Mouse (Mus musculus) kidney, postnatal 36 days (tissue): ENCODE measurements at regions not wholly inside any gene's neighbourhood (a gene's known extent, or its start where the extent isn't known, plus 50 kb on each side); places are given as distances from the start of the nearest gene placed in this dataset.
A peak's percentile ranks its signal among the peaks of the same experiment; 100 is the strongest.

Experiments
- DNase-seq, 2 experiments: peaks; one replicate each; pipeline ENCODE4 v3.0.0; 2021 to 2022; ENCODE audit warnings: mixed read lengths in 2 of 2

- no peak for DNase-seq
Measured at GRCm38 (mm10) chr13:31249525-31249924, 275.5 kb downstream of the Gm5447 start.

DNA sequence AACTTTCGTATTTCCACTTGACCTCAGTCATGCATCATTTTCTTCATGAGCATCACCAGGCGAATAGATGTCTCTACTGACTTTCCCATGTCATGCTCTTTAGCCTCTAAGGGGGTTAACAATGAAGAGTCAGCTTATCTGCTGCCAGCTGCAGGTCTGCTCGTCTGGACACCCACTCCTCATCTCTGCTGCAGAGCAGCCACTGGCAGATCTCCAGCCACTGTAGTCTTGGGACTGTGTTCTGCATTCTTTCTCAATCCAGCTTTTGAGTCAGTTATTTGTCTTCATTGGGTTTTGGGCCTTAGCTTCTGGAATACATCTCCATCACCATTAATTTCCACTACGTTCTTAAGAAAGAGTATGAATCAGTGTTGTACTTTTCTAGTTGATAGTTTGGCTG lies 280.0 kb downstream of the Gm5447 start:
- DNase-seq, result no peak

GRCm38 (mm10) chr13:31254744-31255143 lies 280.7 kb downstream of the Gm5447 start:
- no peak for DNase-seq

GRCm38 (mm10) chr13:31255506-31255905 lies 281.5 kb downstream of the Gm5447 start:
- DNase-seq, result no peak

DNA sequence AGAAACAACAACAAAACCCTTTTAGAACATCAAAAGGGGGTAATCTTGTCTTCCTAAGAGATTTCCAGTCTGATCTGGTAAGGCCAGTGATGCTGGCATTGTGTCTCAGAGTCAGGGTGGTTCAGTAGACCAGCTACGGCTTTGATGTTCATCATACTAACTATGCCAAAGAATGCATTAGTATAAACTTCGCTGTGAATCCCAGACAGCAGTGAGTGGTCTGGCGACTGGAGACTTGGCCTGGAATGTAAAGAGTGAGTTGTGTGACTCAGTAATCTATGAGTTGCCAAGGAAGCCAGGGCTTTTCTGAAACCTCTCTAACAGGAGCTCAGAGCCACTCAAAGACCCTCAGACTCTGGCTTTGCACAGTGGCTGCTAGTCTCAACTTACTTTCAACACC lies 288.1 kb upstream of the Foxq1 start:
- no peak for DNase-seq

GRCm38 (mm10) chr13:31276005-31276644 lies 279.8 kb upstream of the Foxq1 start:
- DNase-seq, result no peak

- no peak for DNase-seq
Measured at GRCm38 (mm10) chr13:31290630-31291029, 265.3 kb upstream of the Foxq1 start.

DNA sequence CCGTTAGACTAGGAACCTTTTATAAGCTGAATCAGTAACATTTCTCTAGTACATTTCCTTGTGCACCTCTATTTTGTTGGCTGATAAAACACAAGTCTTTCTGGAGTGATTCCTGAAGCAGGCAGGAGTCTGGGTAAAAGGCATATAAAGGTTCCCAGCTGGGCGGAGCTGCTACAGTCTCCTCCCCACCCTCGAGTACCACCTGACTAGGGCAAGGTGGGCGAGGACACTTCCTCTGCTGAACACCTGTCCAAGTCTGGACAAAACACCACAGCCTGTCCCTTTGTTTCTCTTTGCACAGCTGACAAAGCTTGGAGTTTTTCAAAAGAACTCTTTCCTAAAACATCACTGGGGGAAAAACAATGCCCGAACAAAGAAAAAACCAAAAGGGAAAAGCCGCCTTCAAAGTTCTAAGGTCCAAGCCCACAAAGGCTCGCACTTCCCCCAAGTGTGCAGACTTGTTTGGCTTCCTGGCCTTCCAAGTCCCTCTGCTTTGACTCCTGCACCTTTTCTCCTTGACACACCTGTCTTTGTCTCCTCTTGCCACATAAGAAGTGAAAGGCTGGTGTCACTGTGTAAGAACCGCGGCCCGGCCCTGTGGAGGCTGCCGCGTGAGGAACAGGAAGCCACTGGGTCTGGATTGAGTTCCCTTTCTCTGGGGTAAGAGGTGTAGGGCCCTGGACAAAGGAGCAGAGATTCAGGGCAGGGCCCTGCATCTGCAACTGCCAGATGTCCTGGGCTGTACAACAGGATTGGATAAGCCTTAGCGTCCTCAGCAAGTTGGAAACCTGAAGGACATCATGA lies 263.1 kb upstream of the Foxq1 start:
- no peak for DNase-seq

- DNase-seq, result no peak
Measured at GRCm38 (mm10) chr13:31294011-31294410, 261.9 kb upstream of the Foxq1 start.

DNA sequence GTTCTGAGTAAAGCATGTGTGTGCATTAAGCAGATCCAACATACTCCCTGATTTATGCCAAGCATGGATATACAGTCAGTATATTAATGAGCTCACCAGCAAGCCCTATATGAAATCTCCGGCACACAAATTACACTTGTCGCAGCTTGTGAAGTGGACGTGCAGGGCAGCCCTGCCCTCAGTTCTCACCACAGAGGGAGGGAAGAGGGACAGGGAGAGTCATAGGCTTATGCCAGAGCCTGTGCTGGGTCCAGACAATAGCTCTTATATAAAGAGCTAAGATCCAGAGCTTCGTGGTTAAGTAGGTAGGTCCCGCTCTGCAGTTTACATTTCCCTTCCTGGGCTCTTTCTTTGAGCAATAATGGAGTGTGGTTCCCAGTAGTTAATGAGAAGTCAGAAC lies 252.7 kb upstream of the Foxq1 start:
- DNase-seq, result no peak

GRCm38 (mm10) chr13:31304286-31304865 lies 251.6 kb upstream of the Foxq1 start:
- no peak for DNase-seq

GRCm38 (mm10) chr13:31309083-31309621 lies 246.8 kb upstream of the Foxq1 start:
- peak; percentile 7 to 29 for DNase-seq

DNA sequence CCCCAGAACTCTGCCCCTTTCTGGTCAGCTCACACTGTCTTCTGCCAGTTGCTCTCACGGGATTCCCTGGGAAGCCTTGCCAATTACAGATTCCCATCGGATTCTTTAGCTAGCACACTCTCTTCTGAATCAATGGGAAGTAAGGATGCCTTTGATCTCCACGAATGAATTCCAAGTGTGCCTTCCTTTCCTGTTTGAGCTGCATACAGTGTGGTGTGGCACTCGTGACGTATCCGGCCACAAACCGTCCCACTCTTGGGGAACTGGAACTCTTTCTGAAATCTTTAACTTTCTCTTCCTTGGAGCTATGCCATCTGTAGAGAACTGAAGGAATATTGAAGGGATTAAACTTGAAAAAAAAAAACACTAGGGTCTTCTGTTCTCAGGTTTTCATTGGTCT lies 243.2 kb upstream of the Foxq1 start:
- DNase-seq, result no peak

- no peak for DNase-seq
Measured at GRCm38 (mm10) chr13:31313821-31314220, 242.1 kb upstream of the Foxq1 start.

DNA sequence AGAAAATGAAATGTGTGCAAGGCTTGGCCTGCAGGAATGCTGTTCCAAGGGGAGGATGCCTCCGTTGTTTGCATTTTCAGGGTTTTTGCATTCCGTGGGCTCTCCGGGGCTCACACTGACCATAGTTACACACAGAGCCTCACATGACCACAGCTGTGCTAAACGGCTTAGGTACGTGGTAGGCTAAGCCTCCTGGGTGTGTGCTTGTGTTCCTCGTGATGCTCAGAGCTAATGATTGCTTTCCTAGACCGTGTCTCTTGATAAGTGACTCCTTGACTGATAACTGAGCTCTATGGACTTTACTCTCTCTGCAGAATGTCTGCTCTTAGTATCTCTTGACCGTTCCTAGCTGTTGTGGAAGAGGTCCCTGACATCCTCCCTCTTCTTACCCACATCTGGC lies 238.9 kb upstream of the Foxq1 start:
- no peak for DNase-seq

GRCm38 (mm10) chr13:31318008-31318407 lies 237.9 kb upstream of the Foxq1 start:
- DNase-seq, result no peak

DNA sequence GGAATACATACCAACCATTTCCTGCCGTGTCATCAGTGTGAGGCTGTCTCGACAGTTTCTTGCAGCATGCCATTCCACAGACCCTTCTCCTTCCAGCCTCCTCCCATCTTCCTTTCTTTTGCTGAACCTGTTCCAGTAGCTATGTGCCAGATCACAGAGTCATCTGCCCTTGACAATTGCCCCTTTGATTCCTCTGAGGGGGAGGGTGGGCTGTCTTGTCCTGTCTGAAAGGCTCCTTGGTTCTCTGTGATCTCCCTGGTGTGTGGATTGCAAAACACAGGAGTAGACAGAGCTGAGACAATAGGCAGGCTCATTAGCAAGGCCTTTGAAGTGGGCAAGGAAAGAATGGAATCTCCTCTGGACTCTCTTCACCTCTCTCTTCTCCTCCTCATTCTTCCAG lies 234.5 kb upstream of the Foxq1 start:
- no peak for DNase-seq

DNA sequence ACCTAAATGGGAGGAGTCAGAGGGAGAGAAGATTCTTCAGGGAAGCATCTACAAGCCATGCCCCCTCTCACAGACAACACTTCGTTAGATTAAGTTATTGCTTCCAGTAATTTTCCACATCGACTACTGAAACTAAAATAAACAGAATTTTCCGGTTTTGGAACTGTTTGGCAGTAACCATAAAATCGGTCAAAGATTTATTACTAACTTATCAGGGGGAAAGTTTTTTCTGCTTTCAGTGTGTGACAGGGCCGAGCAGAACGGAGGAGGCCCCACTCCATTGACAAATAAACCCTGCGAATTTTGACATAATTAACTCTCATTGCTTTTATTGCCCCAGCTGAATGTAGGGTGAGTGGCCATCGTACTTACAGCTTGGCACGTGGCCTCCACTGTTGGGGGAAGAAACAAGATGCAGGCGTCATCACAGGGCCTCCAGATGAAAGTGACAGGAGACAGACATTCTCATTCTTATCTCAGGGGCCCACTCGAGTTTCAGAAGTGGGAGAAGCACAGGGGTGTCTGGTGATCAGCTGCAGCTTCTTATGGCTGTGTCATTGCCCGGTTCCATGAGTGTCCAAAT lies 229.6 kb upstream of the Foxq1 start:
- peak; percentile 17 to 27 for DNase-seq

GRCm38 (mm10) chr13:31327511-31327951 lies 228.4 kb upstream of the Foxq1 start:
- DNase-seq, result peak in 1 of 2 experiments; percentile 14

- DNase-seq, result peak; percentile 22 to 30
Measured at GRCm38 (mm10) chr13:31328756-31329155, 227.2 kb upstream of the Foxq1 start.

DNA sequence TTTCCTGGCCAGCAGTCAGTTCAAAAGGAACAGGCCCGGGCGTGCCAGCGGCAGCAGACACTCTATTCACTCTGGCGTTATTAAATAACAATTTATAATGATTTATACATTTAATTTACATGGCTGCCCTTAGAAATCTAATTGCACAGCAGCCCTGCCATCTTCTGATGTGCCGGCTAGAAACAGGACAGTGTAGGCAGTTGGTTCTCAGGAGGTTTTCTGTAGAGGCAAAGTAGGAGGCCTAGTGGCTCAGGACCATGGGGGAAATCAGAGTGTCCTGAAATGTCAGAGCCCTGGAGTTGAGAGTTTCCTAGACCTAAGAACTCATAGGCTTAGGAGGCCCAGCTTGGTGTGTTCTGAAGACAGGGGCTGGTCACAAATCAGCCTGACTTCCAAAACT lies 225.2 kb upstream of the Foxq1 start:
- DNase-seq, result no peak

DNA sequence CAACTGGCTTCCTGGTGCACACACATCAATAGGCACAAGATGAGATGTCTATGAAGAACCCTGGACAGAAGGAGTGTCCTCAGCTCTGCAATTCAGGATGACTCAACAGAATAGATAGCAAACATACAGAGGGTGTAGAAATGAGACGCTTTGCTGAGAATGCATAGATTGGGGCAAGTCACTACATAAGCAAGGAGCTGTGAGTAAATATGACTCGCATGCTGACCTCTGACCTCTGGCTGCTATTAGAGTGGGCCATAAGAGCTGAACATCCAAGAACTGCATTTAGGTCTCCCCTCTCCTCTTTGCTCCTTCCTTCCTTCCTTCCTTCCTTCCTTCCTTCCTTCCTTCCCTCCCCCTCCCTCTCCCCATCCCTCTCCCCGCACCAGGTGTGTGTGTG lies 221.0 kb upstream of the Foxq1 start:
- no peak for DNase-seq

DNA sequence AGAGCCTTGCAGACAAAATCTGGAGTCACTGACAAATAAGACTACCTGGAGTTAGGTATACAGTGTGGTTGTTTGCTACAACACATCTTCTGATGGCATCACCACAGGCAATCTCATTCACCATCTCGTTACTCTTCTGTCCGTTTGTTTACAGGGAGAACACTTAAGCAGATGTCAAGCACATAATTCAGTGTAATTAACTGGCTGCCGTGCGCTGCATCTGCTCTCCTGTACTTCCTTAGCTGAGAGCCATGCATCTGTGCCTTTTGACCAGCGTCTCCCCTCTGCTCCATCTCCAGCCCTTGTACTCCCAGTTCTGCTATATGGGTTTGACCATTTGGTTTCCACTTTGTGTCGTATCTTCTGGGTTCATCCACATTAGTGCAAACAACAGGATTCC lies 218.3 kb upstream of the Foxq1 start:
- DNase-seq, result no peak
